Mouse (Mus musculus) activated CD4-positive, CD25-positive, alpha-beta regulatory T cell, adult 4 months (primary cell): Measurements from ENCODE around the gene Gm20388. TPM values are rescaled to one million over a fixed set of nuclear protein-coding genes. Genes with fewer than 3 reads are reported as not detected.

Experiments used
- ATAC-seq: one replicate; pipeline ENCODE4 v1.8.0; 2017
- polyA plus RNA-seq, 2 experiments: library from polyadenylated mRNA; unstranded; fragments of 100-300 nt; shearing (Covaris generic); gene quantifications; one replicate each; pipeline ENCODE4 v1.2.1; 2017

Gene Gm20388
- polyA plus RNA-seq, 2 experiments from 2014 or later = 9.9 to 12.3 TPM

DNA sequence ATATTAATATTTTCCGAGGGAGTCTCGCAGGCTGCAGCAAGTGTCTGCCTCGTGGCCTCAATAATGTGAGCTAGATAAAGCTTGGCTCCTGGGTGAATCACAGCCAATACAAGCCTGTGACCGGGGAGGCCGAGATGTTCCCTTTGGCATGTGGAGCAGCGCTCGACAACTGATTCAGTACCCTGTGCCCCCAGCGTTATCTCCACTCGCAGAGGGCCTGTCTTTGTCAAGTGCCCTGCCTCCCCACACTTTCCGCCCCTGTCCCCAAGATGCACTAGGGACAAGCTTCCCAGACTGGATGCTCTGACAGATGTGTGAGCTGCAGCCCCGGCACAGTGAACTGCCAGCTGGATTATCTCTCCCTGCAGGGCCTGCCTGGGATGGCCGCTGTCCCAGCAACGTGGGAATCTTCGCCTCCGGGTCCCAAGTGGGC lies 551.5 kb downstream of the Gm20388 start:
- ATAC-seq = no peak

GRCm38 (mm10) chr8:120462611-120463010 lies 552.0 kb downstream of the Gm20388 start:
- no peak for ATAC-seq

- ATAC-seq = peak; percentile 65
Measured at GRCm38 (mm10) chr8:120463918-120464584, 553.4 kb downstream of the Gm20388 start.

DNA sequence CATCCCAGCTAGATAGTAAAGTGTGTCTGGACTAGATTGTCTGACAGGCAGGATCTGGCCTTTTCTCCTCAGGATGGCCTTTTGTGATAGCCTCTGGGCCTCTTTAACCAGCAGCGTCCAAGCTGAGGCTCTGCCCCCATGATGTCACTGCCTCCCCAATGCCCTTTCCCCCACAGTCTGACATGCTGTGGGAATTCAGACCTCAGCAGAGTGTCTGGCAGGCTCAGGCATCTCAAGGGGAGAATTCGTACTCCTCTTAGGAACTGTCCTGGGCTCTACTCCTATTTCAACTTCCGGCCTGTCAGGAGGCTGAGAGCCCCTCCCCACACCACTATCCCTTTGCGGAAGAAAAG lies 553.9 kb downstream of the Gm20388 start:
- no peak for ATAC-seq

DNA sequence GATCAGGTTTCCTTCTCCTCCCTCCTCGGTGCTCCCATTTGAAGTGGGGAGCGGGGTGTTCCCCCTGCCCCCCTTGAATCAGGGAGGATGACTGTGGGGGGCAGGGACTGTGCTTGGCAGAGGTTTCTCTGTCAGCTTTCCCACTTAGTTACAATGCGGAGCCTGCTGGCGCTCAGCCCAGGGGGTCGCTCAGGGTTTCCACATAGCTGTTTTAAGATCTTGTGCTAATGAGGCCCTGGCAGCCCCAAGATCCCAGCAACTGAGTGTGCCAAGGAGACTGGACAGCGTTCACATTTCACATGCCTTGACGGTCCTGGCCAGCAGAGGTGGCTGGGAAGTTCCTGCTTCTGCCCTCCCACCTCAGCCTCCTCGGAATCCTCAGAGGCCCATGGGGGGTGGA lies 555.1 kb downstream of the Gm20388 start:
- ATAC-seq = no peak

- ATAC-seq = no peak
Measured at GRCm38 (mm10) chr8:120466266-120466665, 555.6 kb downstream of the Gm20388 start.

DNA sequence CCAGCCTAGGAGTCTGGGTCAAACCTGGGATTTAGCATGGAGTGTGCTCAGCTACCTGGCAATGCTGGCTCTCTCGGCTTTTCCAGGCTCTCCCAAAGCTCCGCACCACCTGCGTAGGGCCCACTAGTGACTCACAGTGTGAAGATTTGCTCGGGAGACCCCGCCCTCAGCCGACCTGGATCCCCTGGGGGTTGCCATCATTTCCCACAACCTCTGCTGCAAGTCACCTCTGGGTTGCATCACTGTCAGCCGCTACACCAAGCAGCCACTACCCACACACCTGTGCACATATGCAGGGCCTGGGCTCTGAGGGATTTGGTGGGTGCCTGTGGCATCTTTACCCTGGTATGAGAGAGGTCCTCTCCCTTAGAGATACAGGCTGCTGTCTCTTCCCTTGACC lies 557.0 kb downstream of the Gm20388 start:
- no peak for ATAC-seq

GRCm38 (mm10) chr8:120470170-120470569 lies 559.5 kb downstream of the Gm20388 start:
- no peak for ATAC-seq

DNA sequence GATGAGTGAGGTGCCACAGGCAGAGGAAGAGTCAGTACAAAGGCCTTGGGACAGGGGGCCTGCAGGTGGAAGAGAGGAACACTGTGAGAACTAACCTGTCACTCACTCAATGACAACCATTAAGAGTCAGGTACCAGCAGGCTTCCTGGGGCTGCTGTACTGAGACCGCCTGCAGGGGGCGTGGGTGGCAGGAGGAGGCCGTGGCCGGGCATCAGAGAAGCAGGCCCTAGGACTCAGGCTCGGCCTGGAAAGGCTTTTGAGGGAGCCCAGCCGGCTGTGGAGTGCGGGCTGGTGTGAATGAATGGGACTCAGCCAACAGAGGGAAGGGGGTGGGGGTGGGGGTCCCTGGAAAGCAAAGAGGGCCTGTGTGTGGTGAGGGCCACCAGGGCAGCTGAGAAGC lies 560.5 kb downstream of the Gm20388 start:
- no peak for ATAC-seq

- ATAC-seq = no peak
Measured at GRCm38 (mm10) chr8:120471752-120472151, 561.1 kb downstream of the Gm20388 start.

DNA sequence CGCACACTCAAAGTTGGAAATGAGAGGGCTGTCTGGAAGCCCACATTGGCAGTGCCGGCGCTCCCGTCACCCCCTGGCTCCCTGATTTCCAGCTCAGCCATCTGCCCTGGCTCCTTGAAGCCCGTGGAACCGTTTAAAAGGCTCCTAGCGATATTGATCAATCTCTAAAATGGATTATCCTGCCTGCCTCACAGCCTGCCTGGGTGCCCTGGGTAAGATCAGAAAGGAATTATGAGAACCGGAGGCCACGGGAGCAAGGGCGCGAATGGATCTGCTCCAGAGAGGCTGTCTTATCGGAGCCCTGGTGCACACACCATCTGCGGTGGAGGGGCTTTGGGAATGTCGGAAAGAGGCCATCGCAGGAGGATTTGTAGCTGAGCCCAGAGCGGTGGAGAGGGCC lies 561.6 kb downstream of the Gm20388 start:
- ATAC-seq = no peak

- no peak for ATAC-seq
Measured at GRCm38 (mm10) chr8:120473729-120474364, 563.2 kb downstream of the Gm20388 start.

DNA sequence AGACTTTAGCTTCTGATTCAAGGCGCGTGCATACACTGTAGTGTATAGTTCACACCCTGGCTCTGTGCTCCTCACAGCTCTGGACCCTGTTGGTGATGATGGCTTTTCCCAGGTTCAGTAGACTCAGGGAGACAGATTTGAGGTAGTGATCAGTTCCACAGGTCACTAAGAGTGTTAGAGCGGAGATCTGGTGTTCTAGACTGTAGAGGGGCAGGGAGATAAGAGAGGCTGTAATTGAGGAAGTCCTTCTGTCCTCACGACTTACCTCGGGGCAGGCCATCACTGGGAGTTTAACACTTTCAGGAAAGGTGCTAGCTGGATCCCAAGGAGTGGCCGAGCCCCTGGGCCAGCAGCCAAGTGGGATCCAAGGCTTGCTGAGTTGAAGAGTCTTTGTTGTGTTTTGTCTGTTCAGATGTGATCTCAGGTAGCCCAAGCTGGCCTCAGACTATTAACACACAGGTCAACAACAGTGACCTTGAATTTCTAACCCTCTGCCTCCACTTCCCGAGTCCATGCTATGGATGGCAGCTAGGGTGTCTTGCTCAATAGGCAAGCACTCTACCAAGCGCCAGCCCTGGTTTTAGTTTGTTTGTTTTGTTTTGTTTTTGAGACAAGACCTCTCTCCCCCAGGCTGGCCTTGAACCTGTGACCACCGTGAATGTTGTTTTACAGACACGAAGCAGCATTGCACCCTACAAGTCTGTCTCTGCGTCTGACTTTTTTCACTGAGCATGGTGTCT lies 564.0 kb downstream of the Gm20388 start:
- no peak for ATAC-seq

GRCm38 (mm10) chr8:120475462-120476201 lies 565.0 kb downstream of the Gm20388 start:
- ATAC-seq = no peak

DNA sequence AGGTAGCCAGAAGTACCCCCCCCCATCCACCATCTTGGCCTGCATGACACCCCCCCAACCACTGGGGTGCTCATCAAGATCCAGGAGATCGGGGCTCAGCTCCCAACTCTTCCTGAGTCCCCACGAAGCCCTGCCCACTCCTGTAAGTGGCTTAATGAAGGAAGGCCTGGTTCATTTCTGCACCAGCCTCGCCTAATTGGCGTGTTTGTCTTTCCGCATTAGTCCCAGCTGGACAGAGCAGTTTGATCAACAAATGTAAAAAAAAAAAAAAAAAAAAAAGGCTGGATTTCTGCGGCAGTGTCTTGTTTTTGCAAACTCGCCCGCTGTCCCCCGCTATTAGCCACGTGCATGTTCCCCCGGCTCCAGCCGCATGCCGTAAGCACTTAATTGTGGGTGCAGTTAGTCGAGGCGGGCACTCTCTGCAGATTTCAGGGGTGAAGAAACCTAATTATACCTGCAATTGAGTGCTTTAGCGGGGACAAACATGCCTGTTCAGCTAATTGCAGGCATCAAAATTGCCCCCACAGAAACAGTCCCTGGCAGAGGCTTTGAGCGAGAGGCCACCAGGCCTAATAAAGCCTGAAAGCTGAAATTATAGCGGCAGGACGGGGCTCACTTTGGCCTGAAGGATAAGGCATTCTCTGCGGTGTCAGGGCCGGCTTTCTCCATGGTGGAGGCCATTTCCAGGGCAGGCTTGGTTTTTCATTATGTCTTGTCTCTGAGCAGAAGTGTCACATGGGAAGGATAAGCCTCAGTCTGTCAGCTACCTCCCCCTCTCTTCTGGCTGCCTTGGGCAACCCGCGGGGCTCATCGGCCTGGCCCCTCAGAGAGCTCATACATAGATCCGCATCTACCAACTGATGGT lies 566.3 kb downstream of the Gm20388 start:
- no peak for ATAC-seq

- ATAC-seq = no peak
Measured at GRCm38 (mm10) chr8:120478754-120479153, 568.1 kb downstream of the Gm20388 start.

GRCm38 (mm10) chr8:120479691-120480090 lies 569.0 kb downstream of the Gm20388 start:
- ATAC-seq = no peak

DNA sequence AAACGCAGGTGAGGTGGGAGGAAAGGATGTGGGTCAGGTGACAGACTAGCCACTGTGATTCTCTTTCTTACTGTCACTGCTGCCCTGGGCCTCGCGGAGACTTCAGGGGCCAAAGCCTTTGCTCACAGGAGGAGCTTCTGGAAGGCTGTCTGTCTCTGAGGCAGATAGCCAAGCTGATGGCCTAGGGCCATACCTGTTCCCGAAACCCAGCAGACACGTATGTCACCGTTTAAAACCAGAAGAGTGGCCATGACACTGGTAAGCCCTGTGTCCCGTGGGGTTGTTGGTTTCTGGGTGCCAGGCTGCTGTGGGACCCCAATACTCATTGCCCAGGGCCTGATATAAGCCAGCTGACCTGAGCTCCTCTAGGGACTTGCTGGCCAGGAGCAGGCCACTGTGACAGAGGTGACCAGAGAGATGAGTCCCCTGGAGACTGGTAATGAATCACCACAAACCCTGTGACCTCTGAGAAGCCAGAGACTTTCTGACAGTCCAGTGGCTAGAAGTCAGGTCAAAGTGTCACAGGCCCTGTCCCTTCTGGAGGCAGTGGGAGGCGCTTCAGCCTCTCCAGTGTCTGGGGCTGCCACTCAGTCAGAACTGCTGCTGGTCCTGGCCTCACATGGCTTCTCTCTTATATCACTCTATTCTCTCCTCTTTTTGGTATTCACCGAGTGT lies 571.5 kb downstream of the Gm20388 start:
- no peak for ATAC-seq

- no peak for ATAC-seq
Measured at GRCm38 (mm10) chr8:120484460-120484859, 573.8 kb downstream of the Gm20388 start.

- ATAC-seq = no peak
Measured at GRCm38 (mm10) chr8:120485116-120485515, 574.5 kb downstream of the Gm20388 start.
